Mouse (Mus musculus) heart, adult 10 weeks (tissue): ENCODE measurements around the gene Gm49342. TPM values are rescaled to one million over a fixed set of nuclear protein-coding genes. Genes with fewer than 3 reads are reported as not detected.

ENCODE experiments used
- polyA plus RNA-seq: library from polyadenylated mRNA; stranded (reverse); fragments of 350-450 nt; fragmentation: Illumina TruSeq; extraction: RNeasy Lipid Tissue Mini Kit (QIAGEN cat#74804); gene quantifications from one replicate; pipeline ENCODE4 v1.2.3, GENCODE M21; 2014; ENCODE audit warnings: low read depth, low replicate concordance

The Gm49342 gene
- polyA plus RNA-seq: 15.3 TPM

GRCm38 (mm10) chr14:50943932-50944667 lies at the start of gene Gm49342:
Gene Gm49342 (plus strand): TSS chr14:50944517.

GRCm38 (mm10) chr14:50897374-50897765 lies 46.9 kb upstream of the Gm49342 start, which contains the start of gene Klhl33:
Gene Klhl33 (minus strand): TSS chr14:50897507.

GRCm38 (mm10) chr14:50924281-50925064 lies 19.8 kb upstream of the Gm49342 start, which contains the start of the genes Osgep and Apex1:
Gene Osgep (minus strand): TSS chr14:50924893.
Gene Apex1 (plus strand): TSS chr14:50924968.

GRCm38 (mm10) chr14:50930754-50931492 lies 13.4 kb upstream of the Gm49342 start, which contains the start of the genes Pip4p1 and Pnp:
Gene Pip4p1 (minus strand): TSS chr14:50930856.
Gene Pnp (plus strand): TSS chr14:50931082.

GRCm38 (mm10) chr14:50955942-50956508 lies 11.7 kb downstream of the Gm49342 start, which contains the start of gene Pnp2:
Gene Pnp2 (plus strand): TSS chr14:50955992.

GRCm38 (mm10) chr14:51007152-51007801 lies 63.0 kb downstream of the Gm49342 start, which contains the start of gene Rnase10:
Gene Rnase10 (plus strand): TSS chr14:51007751.

Other genes starting within 250 kb of the Gm49342 start
- not detected for gene Olfr748, start 237.1 kb upstream of the Gm49342 start, polyA plus RNA-seq
- not detected for gene Olfr749, start 199.4 kb upstream of the Gm49342 start, polyA plus RNA-seq
- 14.7 TPM for gene Ttc5, start 159.0 kb upstream of the Gm49342 start, polyA plus RNA-seq
- gene Ccnb1ip1, start 136.8 kb upstream of the Gm49342 start, polyA plus RNA-seq: not detected
- 27.9 TPM for gene Parp2, start 136.7 kb upstream of the Gm49342 start, polyA plus RNA-seq
- 11.9 TPM for gene Tep1, start 74.0 kb upstream of the Gm49342 start, polyA plus RNA-seq
- 25.9 TPM for gene Klhl33, start 47.0 kb upstream of the Gm49342 start, polyA plus RNA-seq
- 91.8 TPM for gene Osgep, start 19.6 kb upstream of the Gm49342 start, polyA plus RNA-seq
- gene Apex1, start 19.5 kb upstream of the Gm49342 start, polyA plus RNA-seq: 31.2 TPM
- 27.1 TPM for gene Pip4p1, start 13.7 kb upstream of the Gm49342 start, polyA plus RNA-seq
- gene Pnp, start 13.4 kb upstream of the Gm49342 start, polyA plus RNA-seq: 19.7 TPM
- gene Pnp2, start 11.5 kb downstream of the Gm49342 start, polyA plus RNA-seq: 0.60 TPM
- 0.73 TPM for gene Rnase10, start 63.2 kb downstream of the Gm49342 start, polyA plus RNA-seq
- gene Rnase9, start 97.4 kb downstream of the Gm49342 start, polyA plus RNA-seq: not detected
- not detected for gene Rnase11, start 105.6 kb downstream of the Gm49342 start, polyA plus RNA-seq
- not detected for gene Rnase12, start 113.1 kb downstream of the Gm49342 start, polyA plus RNA-seq
- gene Olfr750, start 129.9 kb downstream of the Gm49342 start, polyA plus RNA-seq: not detected
- 92.6 TPM for gene Rnase4, start 146.6 kb downstream of the Gm49342 start, polyA plus RNA-seq
- 10.6 TPM for gene Ang, start 146.6 kb downstream of the Gm49342 start, polyA plus RNA-seq
- not detected for gene Eddm3b, start 169.9 kb downstream of the Gm49342 start, polyA plus RNA-seq
- not detected for gene Rnase6, start 179.4 kb downstream of the Gm49342 start, polyA plus RNA-seq
- gene Rnase1, start 202.3 kb downstream of the Gm49342 start, polyA plus RNA-seq: 0.84 TPM
- not detected for gene Rnase2b, start 217.7 kb downstream of the Gm49342 start, polyA plus RNA-seq